Mouse (Mus musculus) urinary bladder, postnatal 10 days (tissue): ENCODE measurements at regions not wholly inside any gene's neighbourhood (a gene's known extent, or its start where the extent isn't known, plus 50 kb on each side); places are given as distances from the start of the nearest gene placed in this dataset.

Experiments
- DNase-seq: peaks from one replicate; pipeline ENCODE4 v3.0.0; 2022; ENCODE audit warnings: low spot score

GRCm38 (mm10) chr10:117997796-117998195 lies 143.8 kb upstream of the Mdm1 start:
- DNase-seq = no peak

- no peak for DNase-seq
Observed at GRCm38 (mm10) chr10:118000591-118000990, 141.0 kb upstream of the Mdm1 start.

GRCm38 (mm10) chr10:118001501-118001900 lies 140.1 kb upstream of the Mdm1 start:
- DNase-seq = no peak

GRCm38 (mm10) chr10:118001971-118002370 lies 139.6 kb upstream of the Mdm1 start:
- DNase-seq = no peak

- DNase-seq = no peak
Observed at GRCm38 (mm10) chr10:118002559-118002958, 139.1 kb upstream of the Mdm1 start.

GRCm38 (mm10) chr10:118003179-118003578 lies 138.4 kb upstream of the Mdm1 start:
- DNase-seq = no peak

GRCm38 (mm10) chr10:118003739-118004361 lies 137.8 kb upstream of the Mdm1 start:
- no peak for DNase-seq

GRCm38 (mm10) chr10:118004362-118004958 lies 137.2 kb upstream of the Mdm1 start:
- no peak for DNase-seq

- DNase-seq = no peak
Observed at GRCm38 (mm10) chr10:118006827-118007550, 134.6 kb upstream of the Mdm1 start.

GRCm38 (mm10) chr10:118007846-118008245 lies 133.8 kb upstream of the Mdm1 start:
- no peak for DNase-seq

GRCm38 (mm10) chr10:118011687-118012567 lies 129.7 kb upstream of the Mdm1 start:
- DNase-seq = no peak

GRCm38 (mm10) chr10:118028831-118029230 lies 112.8 kb upstream of the Mdm1 start:
- DNase-seq = no peak

- no peak for DNase-seq
Observed at GRCm38 (mm10) chr10:118034401-118034800, 107.2 kb upstream of the Mdm1 start.

GRCm38 (mm10) chr10:118035035-118035434 lies 106.6 kb upstream of the Mdm1 start:
- DNase-seq = no peak

GRCm38 (mm10) chr10:118038465-118038864 lies 103.1 kb upstream of the Mdm1 start:
- DNase-seq = no peak

GRCm38 (mm10) chr10:118039056-118039455 lies 102.6 kb upstream of the Mdm1 start:
- no peak for DNase-seq

- DNase-seq = no peak
Observed at GRCm38 (mm10) chr10:118041068-118041467, 100.5 kb upstream of the Mdm1 start.

- no peak for DNase-seq
Observed at GRCm38 (mm10) chr10:118043761-118044160, 97.8 kb upstream of the Mdm1 start.

- no peak for DNase-seq
Observed at GRCm38 (mm10) chr10:118044840-118045239, 96.8 kb upstream of the Mdm1 start.

GRCm38 (mm10) chr10:118045427-118045826 lies 96.2 kb upstream of the Mdm1 start:
- no peak for DNase-seq

GRCm38 (mm10) chr10:118046328-118046727 lies 95.3 kb upstream of the Mdm1 start:
- DNase-seq = no peak

- DNase-seq = no peak
Observed at GRCm38 (mm10) chr10:118046831-118047230, 94.8 kb upstream of the Mdm1 start.
